Mouse (Mus musculus) stomach, postnatal 0 days (tissue): ENCODE measurements around the gene Cxcl2.

Experiments used
- CTCF ChIP-seq: IDR thresholded peaks from 2 replicates; pipeline ENCODE4 v1.5.1; 2016; ENCODE audit warnings: antibody characterized with exemption, low read depth, mild to moderate bottlenecking, moderate library complexity
- EP300 ChIP-seq: optimal IDR thresholded peaks from 2 replicates; pipeline ENCODE3; 2016; ENCODE audit warnings: antibody characterized with exemption

GRCm38 (mm10) chr5:90894231-90894630 lies 9.4 kb upstream of the Cxcl2 start:
- no peak for TF ChIP-seq EP300
- TF ChIP-seq CTCF, result no peak
